Mouse (Mus musculus): ENCODE results near the gene Rhox3c. TPM values are rescaled to one million over a fixed set of nuclear protein-coding genes. Genes with fewer than 3 reads are reported as not detected.

Gene Rhox3c
- not detected for polyA plus RNA-seq (2017; shearing (Covaris generic))

DNA sequence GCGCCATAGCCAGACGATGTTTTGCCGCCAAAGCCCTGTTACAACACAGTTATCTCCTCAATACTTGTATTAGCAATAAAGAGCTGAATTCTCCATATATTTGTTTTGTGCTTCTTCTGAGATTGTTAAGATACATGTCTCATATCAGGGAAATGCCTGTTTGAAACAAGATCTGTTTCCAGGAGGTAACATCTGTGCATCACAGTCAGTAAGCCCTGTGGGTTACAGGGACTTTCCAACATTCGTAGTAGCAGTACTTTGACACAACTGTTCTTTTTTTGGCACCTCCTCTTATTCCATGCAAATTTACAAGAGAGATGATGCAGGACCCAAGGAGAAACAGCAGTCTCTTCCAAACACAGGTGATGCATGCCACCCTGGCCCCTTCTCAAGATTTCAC is at the start of gene Rhox3c:
Gene Rhox3c, plus strand, starts transcription at position 301 of the 400 bp plus-strand sequence.

DNA sequence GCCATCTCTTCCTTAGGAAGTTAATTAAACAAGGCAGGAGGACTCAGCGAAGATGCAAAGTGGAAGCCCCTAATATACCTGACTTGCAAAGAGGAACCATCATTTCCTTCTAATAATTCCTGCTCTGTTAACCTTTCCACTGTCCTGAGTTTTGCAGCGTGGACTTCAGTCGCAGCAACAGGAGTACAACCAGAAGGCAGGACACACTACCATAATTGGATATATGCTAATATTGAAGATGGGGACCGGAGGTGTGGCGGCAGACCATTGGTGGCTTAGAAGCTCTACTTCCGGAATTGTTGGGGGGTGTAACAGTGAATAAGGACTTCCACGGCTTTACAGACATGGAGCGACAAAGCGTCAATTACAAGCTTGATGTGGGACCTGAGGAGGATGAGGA is 46.6 kb upstream of the Rhox3c start, which contains the start of gene Rhox2b:
Gene Rhox2b, plus strand, starts transcription at position 301 of the 400 bp plus-strand sequence.

GRCm38 (mm10) chrX:37432194-37432593 is 26.2 kb upstream of the Rhox3c start, which contains the start of gene Rhox4b:
Rhox4b (plus strand) TSS chrX:37432494.

GRCm38 (mm10) chrX:37453380-37453779 is 5.0 kb upstream of the Rhox3c start, which contains the start of gene Rhox2c:
Rhox2c (plus strand) TSS chrX:37453680.

DNA sequence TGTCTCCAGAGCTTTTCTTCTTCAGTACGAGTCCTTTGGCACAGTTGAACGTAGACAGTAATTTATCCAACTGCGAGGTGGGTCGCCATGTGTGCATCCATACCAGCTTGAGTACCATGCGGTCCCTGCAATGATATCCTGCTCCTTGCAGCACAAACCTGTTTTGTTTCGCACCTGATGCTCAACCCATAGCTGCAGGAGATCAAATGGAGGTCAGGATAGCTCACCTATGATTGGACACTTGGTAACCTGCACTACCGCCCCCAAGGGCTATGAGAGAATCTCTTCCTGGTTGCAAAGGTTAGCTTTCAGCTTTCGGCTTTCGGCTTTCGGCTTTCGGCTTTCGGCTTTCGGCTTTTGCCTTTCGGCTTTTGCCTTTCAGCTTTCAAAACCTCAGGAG is 21.7 kb downstream of the Rhox3c start, which contains the start of gene Rhox4c:
Gene Rhox4c, plus strand, starts transcription at position 301 of the 400 bp plus-strand sequence.

GRCm38 (mm10) chrX:37514059-37514458 is 55.7 kb downstream of the Rhox3c start, which contains the start of gene Rhox4d:
Rhox4d (plus strand) TSS chrX:37514359.

Other genes starting within 250 kb of the Rhox3c start
- not detected for gene Gm9, start 247.5 kb upstream of the Rhox3c start, polyA plus RNA-seq (2017; shearing (Covaris generic))
- not detected for gene Rhox1, start 236.3 kb upstream of the Rhox3c start, polyA plus RNA-seq (2017; shearing (Covaris generic))
- not detected for gene Rhox2a, start 213.6 kb upstream of the Rhox3c start, polyA plus RNA-seq (2017; shearing (Covaris generic))
- not detected for gene Rhox3a, start 208.7 kb upstream of the Rhox3c start, polyA plus RNA-seq (2017; shearing (Covaris generic))
- not detected for gene Rhox4a, start 193.2 kb upstream of the Rhox3c start, polyA plus RNA-seq (2017; shearing (Covaris generic))
- gene Rhox3a2, start 78.6 kb upstream of the Rhox3c start, polyA plus RNA-seq (2017; shearing (Covaris generic)): not detected
- not detected for gene Rhox4a2, start 67.7 kb upstream of the Rhox3c start, polyA plus RNA-seq (2017; shearing (Covaris generic))
- not detected for gene Rhox2b, start 46.5 kb upstream of the Rhox3c start, polyA plus RNA-seq (2017; shearing (Covaris generic))
- gene Rhox4b, start 26.1 kb upstream of the Rhox3c start, polyA plus RNA-seq (2017; shearing (Covaris generic)): not detected
- gene Rhox2c, start 4.9 kb upstream of the Rhox3c start, polyA plus RNA-seq (2017; shearing (Covaris generic)): not detected
- gene Rhox4c, start 21.8 kb downstream of the Rhox3c start, polyA plus RNA-seq (2017; shearing (Covaris generic)): not detected
- gene Rhox2d, start 34.8 kb downstream of the Rhox3c start, polyA plus RNA-seq (2017; shearing (Covaris generic)): not detected
- gene Rhox4d, start 55.8 kb downstream of the Rhox3c start, polyA plus RNA-seq (2017; shearing (Covaris generic)): not detected
- not detected for gene Rhox2e, start 71.9 kb downstream of the Rhox3c start, polyA plus RNA-seq (2017; shearing (Covaris generic))
- not detected for gene Rhox3e, start 83.4 kb downstream of the Rhox3c start, polyA plus RNA-seq (2017; shearing (Covaris generic))
- gene Rhox4e, start 98.8 kb downstream of the Rhox3c start, polyA plus RNA-seq (2017; shearing (Covaris generic)): not detected
- not detected for gene Rhox2f, start 112.8 kb downstream of the Rhox3c start, polyA plus RNA-seq (2017; shearing (Covaris generic))
- gene Rhox3f, start 122.4 kb downstream of the Rhox3c start, polyA plus RNA-seq (2017; shearing (Covaris generic)): not detected
- gene Rhox4f, start 149.1 kb downstream of the Rhox3c start, polyA plus RNA-seq (2017; shearing (Covaris generic)): not detected
- gene Rhox3g, start 170.0 kb downstream of the Rhox3c start, polyA plus RNA-seq (2017; shearing (Covaris generic)): not detected
- not detected for gene Rhox2g, start 184.9 kb downstream of the Rhox3c start, polyA plus RNA-seq (2017; shearing (Covaris generic))
- not detected for gene Rhox4g, start 192.7 kb downstream of the Rhox3c start, polyA plus RNA-seq (2017; shearing (Covaris generic))
- gene Rhox3h, start 210.2 kb downstream of the Rhox3c start, polyA plus RNA-seq (2017; shearing (Covaris generic)): not detected
- gene Rhox2h, start 214.7 kb downstream of the Rhox3c start, polyA plus RNA-seq (2017; shearing (Covaris generic)): not detected

Measured in activated CD4-positive, CD25-positive, alpha-beta regulatory T cell, adult 9 weeks (primary cell).